Mouse (Mus musculus) liver, embryonic 12.5 days (tissue): ENCODE data around the gene Bspry. TPM values are rescaled to one million over a fixed set of nuclear protein-coding genes. Genes with fewer than 3 reads are reported as not detected.

Experiments used
- ATAC-seq: fragments of 200-750 bp; cut with Nextera tagmentation; 2 replicates; pipeline ENCODE4 v1.8.0; 2017; ENCODE audit warnings: moderate number of reproducible peaks, mild to moderate bottlenecking, moderate library complexity
- H3K27ac ChIP-seq: fragments of 300-500 bp; sonication (generic); 2 replicates; pipeline ENCODE4 v1.5.1; 2016; ENCODE audit warnings: mild to moderate bottlenecking
- H3K27me3 ChIP-seq: fragments of 300-500 bp; sonication (generic); replicated peaks from 2 replicates; pipeline ENCODE4 v1.6.1; 2016; ENCODE audit warnings: mild to moderate bottlenecking, moderate library complexity
- H3K36me3 ChIP-seq: fragments of 300-500 bp; sonication (generic); 2 replicates; pipeline ENCODE4 v1.6.1; 2016; ENCODE audit warnings: mild to moderate bottlenecking, moderate library complexity
- H3K4me1 ChIP-seq: fragments of 300-500 bp; sonication (generic); 2 replicates; pipeline ENCODE4 v1.6.1; 2016
- H3K4me2 ChIP-seq: fragments of 300-500 bp; sonication (generic); 2 replicates; pipeline ENCODE4 v1.6.1; 2016; ENCODE audit warnings: mild to moderate bottlenecking, moderate library complexity
- H3K4me3 ChIP-seq: fragments of 300-500 bp; sonication (generic); 2 replicates; pipeline ENCODE4 v1.5.1; 2016; ENCODE audit warnings: mild to moderate bottlenecking, moderate library complexity
- H3K9ac ChIP-seq: fragments of 300-500 bp; sonication (generic); 2 replicates; pipeline ENCODE4 v1.6.1; 2016; ENCODE audit warnings: mild to moderate bottlenecking, moderate library complexity
- H3K9me3 ChIP-seq: fragments of 300-500 bp; sonication (generic); replicated peaks from 2 replicates; pipeline ENCODE4 v1.6.1; 2016; ENCODE audit warnings: mild to moderate bottlenecking, moderate library complexity
- WGBS: fragments of 180-500 bp; shearing (Covaris S2); methylation state at CpG from one replicate; pipeline ENCODE4 v1.1.7; 2016; ENCODE audit not compliant: insufficient replicate concordance; 5-methylcytosine and 5-hydroxymethylcytosine counted together
- polyA plus RNA-seq: library from polyadenylated mRNA; unstranded; fragments of >200 nt; fragmentation: Nextera tagmentation; extraction: Ambion mirVana; gene quantifications from 2 replicates; pipeline ENCODE4 v1.2.1, GENCODE M21; 2016

Gene Bspry
- polyA plus RNA-seq, 1 experiment from 2014 or later: 0.27 TPM

- H3K36me3 ChIP-seq: peaks cover 29% of the 10 kb centered on the region
- no peaks in the 10 kb centered on the region for H3K27me3 ChIP-seq
- H3K4me1 ChIP-seq: peaks cover 40% of the 10 kb centered on the region
- H3K4me2 ChIP-seq: peak within 1 kb of the TSS; percentile 84
- 61% methylated on average over 3 of the region's 3 CpGs for WGBS
- no peak for ATAC-seq
- H3K27ac ChIP-seq: peak within 1 kb of the TSS; percentile 64
- no peaks in the 10 kb centered on the region for H3K9me3 ChIP-seq
- peak within 1 kb of the TSS; percentile 70 for H3K4me3 ChIP-seq
- peak within 1 kb of the TSS; percentile 75 for H3K9ac ChIP-seq
Measured at GRCm38 (mm10) chr4:62503374-62503970, 23.6 kb downstream of the Bspry start, which contains the start of gene Hdhd3. Hdhd3 (minus strand) TSS chr4:62503467.

- Histone ChIP-seq H3K4me2 (no peak overlapping the region), H3K9me3 (no peaks in the 10 kb centered on the region), H3K27me3 (no peaks in the 10 kb centered on the region), H3K27ac (peak overlapping the region; percentile 46; the same call in 1 of the 2 replicates), H3K4me3 (no peak overlapping the region), H3K36me3 (peaks cover 40% of the 10 kb centered on the region), H3K4me1 (peaks cover 60% of the 10 kb centered on the region), H3K9ac (no peak overlapping the region)
- 0 out of 2 replicates have a peak, but pooled peaks have one; percentile 8 for ATAC-seq
- 82% methylated on average over 3 of the region's 3 CpGs for WGBS
Measured at GRCm38 (mm10) chr4:62505991-62506390, 26.1 kb downstream of the Bspry start.

GRCm38 (mm10) chr4:62506798-62507197 is 26.9 kb downstream of the Bspry start:
- peak; percentile 27 for ATAC-seq
- Histone ChIP-seq H3K9me3 (no peaks in the 10 kb centered on the region), H3K27me3 (no peaks in the 10 kb centered on the region), H3K36me3 (peaks cover 48% of the 10 kb centered on the region), H3K4me2 (no peak overlapping the region), H3K4me3 (no peak overlapping the region), H3K4me1 (peaks cover 60% of the 10 kb centered on the region), H3K27ac (peak overlapping the region; percentile 67), H3K9ac (no peak overlapping the region)
- 56% methylated on average over 2 of the region's 2 CpGs for WGBS

DNA sequence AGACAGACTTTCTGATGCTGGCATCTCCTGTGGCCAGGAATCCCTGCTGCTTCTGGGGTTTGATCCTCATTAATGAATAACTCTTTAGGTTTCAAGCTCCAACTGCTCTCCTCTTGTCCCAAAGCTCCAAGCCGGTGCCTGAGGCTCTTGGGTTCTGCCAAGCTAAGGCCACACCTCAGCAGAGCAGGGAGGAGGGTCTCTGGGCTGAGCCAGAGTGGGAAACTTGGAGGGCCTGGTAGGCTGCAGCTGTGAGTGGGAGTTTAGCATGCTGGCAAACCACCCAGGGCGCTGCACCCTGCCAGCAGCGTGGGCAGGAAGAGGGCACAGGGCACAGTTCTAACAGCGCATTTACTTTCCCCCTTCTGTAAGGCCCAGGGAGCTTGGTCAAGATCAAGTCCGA is 29.0 kb downstream of the Bspry start:
- no peak for ATAC-seq
- Histone ChIP-seq H3K36me3 (peaks cover 69% of the 10 kb centered on the region), H3K4me2 (no peak overlapping the region), H3K9me3 (no peaks in the 10 kb centered on the region), H3K9ac (no peak overlapping the region), H3K27ac (peak overlapping the region; percentile 50), H3K4me3 (no peak overlapping the region), H3K4me1 (peaks cover 63% of the 10 kb centered on the region), H3K27me3 (no peaks in the 10 kb centered on the region)
- 89% methylated on average over 5 of the region's 5 CpGs for WGBS

- peaks cover 77% of the 10 kb centered on the region for H3K36me3 ChIP-seq
- peak overlapping the region; percentile 69 for H3K27ac ChIP-seq
Measured at GRCm38 (mm10) chr4:62509946-62510345, 30.1 kb downstream of the Bspry start.

GRCm38 (mm10) chr4:62513998-62514506 is 34.2 kb downstream of the Bspry start:
- no peaks in the 10 kb centered on the region for H3K27me3 ChIP-seq
- H3K9ac ChIP-seq: peak overlapping the region; percentile 60
- no peaks in the 10 kb centered on the region for H3K9me3 ChIP-seq
- 60% methylated on average over 11 of the region's 11 CpGs for WGBS
- peaks cover 68% of the 10 kb centered on the region for H3K36me3 ChIP-seq
- H3K27ac ChIP-seq: peak overlapping the region; percentile 69
- peak overlapping the region; percentile 89 for H3K4me2 ChIP-seq
- peaks cover 93% of the 10 kb centered on the region for H3K4me1 ChIP-seq
- no peak for ATAC-seq
- H3K4me3 ChIP-seq: peak overlapping the region; percentile 74

More at GRCm38 (mm10) chr4:62509946-62510345, 30.1 kb downstream of the Bspry start:
- Histone ChIP-seq H3K4me3 (no peak overlapping the region), H3K4me1 (peaks cover 70% of the 10 kb centered on the region), H3K4me2 (peak overlapping the region; percentile 89; the same call in 1 of the 2 replicates), H3K27me3 (no peaks in the 10 kb centered on the region), H3K9me3 (no peaks in the 10 kb centered on the region), H3K9ac (no peak overlapping the region)
- 91% methylated on average over 11 of the region's 11 CpGs for WGBS
- ATAC-seq: no peak

- H3K27me3 ChIP-seq: no peaks in the 10 kb centered on the region
- peak overlapping the region; percentile 74 for H3K4me3 ChIP-seq
- no peak for ATAC-seq
- H3K9ac ChIP-seq: peak overlapping the region; percentile 94
- no peaks in the 10 kb centered on the region for H3K9me3 ChIP-seq
- peaks cover 59% of the 10 kb centered on the region for H3K36me3 ChIP-seq
- H3K4me1 ChIP-seq: peaks cover 88% of the 10 kb centered on the region
- H3K4me2 ChIP-seq: peak overlapping the region; percentile 89
- H3K27ac ChIP-seq: peak overlapping the region; percentile 99
- 64% methylated on average over 7 of the region's 7 CpGs for WGBS
Measured at GRCm38 (mm10) chr4:62514995-62515394, 35.1 kb downstream of the Bspry start.

DNA sequence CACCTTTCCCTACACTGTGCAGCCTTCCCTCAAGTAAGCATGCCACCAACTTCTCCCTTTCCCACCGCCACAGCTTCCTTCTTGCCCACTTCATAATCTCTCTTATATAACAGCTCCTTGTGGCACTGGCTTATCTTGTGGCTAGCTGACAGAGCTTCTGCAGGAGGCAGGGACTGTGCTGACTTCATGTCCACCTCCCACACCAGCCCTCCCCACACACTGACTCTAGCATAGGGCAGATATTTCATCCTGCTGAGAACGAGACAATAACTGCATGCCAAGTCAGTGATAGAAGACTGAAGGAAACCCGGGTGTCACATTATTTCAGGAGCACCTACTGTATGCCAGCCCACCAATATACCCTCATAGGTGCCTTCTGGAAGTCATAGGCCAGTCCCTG is 35.6 kb downstream of the Bspry start:
- H3K27me3 ChIP-seq: no peaks in the 10 kb centered on the region
- H3K4me3 ChIP-seq: peak overlapping the region; percentile 74
- H3K9ac ChIP-seq: peak overlapping the region; percentile 94
- peak; percentile 24 for ATAC-seq
- 14% methylated on average over 3 of the region's 3 CpGs for WGBS
- no peaks in the 10 kb centered on the region for H3K9me3 ChIP-seq
- peaks cover 54% of the 10 kb centered on the region for H3K36me3 ChIP-seq
- H3K4me1 ChIP-seq: peaks cover 87% of the 10 kb centered on the region
- H3K27ac ChIP-seq: peak overlapping the region; percentile 99
- H3K4me2 ChIP-seq: peak overlapping the region; percentile 89

- peak overlapping the region; percentile 99 for H3K27ac ChIP-seq
- H3K27me3 ChIP-seq: no peaks in the 10 kb centered on the region
- H3K4me2 ChIP-seq: peak overlapping the region; percentile 89
- peak overlapping the region; percentile 74 for H3K4me3 ChIP-seq
- ATAC-seq: no peak; the same call in 1 of the 2 replicates
- H3K36me3 ChIP-seq: peaks cover 48% of the 10 kb centered on the region
- 13% methylated on average over 2 of the region's 2 CpGs for WGBS
- H3K9me3 ChIP-seq: no peaks in the 10 kb centered on the region
- peak overlapping the region; percentile 94 for H3K9ac ChIP-seq
- H3K4me1 ChIP-seq: peaks cover 87% of the 10 kb centered on the region
Measured at GRCm38 (mm10) chr4:62516079-62516478, 36.2 kb downstream of the Bspry start.

DNA sequence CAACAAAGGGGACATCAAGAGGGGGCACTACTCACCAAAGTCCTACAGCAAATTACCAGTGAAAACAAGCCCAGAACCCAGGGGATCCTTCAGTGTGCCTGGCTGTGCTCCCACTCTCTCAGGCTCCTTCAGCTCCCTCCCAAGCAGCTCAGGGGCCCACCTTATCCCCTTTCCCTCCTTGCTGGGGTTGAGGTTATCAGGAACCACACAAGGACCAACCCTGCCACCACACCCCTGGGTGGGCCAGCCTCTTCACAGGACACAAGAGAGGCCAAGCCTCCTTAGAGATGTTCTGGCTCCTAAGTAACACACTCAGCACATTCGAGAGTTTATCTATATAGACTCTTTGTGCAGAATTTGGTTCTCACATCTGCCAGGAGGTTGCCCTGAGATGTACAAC is 36.7 kb downstream of the Bspry start:
- Histone ChIP-seq H3K27ac (peak overlapping the region; percentile 99), H3K36me3 (peaks cover 43% of the 10 kb centered on the region), H3K4me1 (peaks cover 85% of the 10 kb centered on the region), H3K4me2 (peak overlapping the region; percentile 89), H3K9ac (peak overlapping the region; percentile 94), H3K9me3 (no peaks in the 10 kb centered on the region), H3K4me3 (peak overlapping the region; percentile 74), H3K27me3 (no peaks in the 10 kb centered on the region)
- 11% methylated on average over 1 of the region's 1 CpGs for WGBS
- ATAC-seq: peak; percentile 93

DNA sequence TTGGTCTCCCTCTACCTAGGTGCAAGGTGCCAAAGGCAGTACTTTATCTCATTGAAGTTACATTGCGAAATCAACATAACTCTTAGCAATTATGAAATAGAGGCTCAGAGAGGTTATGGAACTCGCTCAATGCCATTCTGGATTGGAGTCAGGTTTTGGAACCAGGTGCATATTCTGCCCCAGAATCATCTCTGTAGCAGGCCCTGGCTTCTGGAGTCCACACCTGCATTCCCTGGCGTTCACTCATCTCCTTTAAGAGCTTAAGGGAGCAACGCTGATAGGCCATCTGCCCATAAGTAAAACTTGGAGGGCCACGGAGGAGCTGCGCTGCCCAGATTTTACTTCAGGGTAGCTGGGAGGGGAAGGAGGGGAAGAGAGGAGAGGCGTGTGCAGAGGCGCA is 37.2 kb downstream of the Bspry start:
- Histone ChIP-seq H3K36me3 (peaks cover 39% of the 10 kb centered on the region), H3K4me1 (peaks cover 83% of the 10 kb centered on the region), H3K27ac (peak overlapping the region; percentile 99), H3K27me3 (no peaks in the 10 kb centered on the region), H3K9me3 (no peaks in the 10 kb centered on the region), H3K4me2 (peak overlapping the region; percentile 89), H3K9ac (peak overlapping the region; percentile 94), H3K4me3 (peak overlapping the region; percentile 74)
- ATAC-seq: peak; percentile 10
- 33% methylated on average over 8 of the region's 8 CpGs for WGBS

GRCm38 (mm10) chr4:62517538-62518415 is 37.9 kb downstream of the Bspry start:
- peak overlapping the region; percentile 99 for H3K27ac ChIP-seq

More at GRCm38 (mm10) chr4:62517538-62518415, 37.9 kb downstream of the Bspry start:
- H3K36me3 ChIP-seq: peaks cover 39% of the 10 kb centered on the region
- no peaks in the 10 kb centered on the region for H3K9me3 ChIP-seq
- peaks cover 83% of the 10 kb centered on the region for H3K4me1 ChIP-seq
- peak overlapping the region; percentile 94 for H3K9ac ChIP-seq
- H3K4me2 ChIP-seq: peak overlapping the region; percentile 89
- no peak for ATAC-seq
- H3K27me3 ChIP-seq: no peaks in the 10 kb centered on the region
- peak overlapping the region; percentile 74 for H3K4me3 ChIP-seq
- WGBS: 42% methylated on average over 10 of the region's 10 CpGs
